Mouse (Mus musculus) intestine, embryonic 16.5 days (tissue): ENCODE results near the gene Fam160b1. TPM values are rescaled to one million over a fixed set of nuclear protein-coding genes. Genes with fewer than 3 reads are reported as not detected.

Experiments
- polyA plus RNA-seq: library from polyadenylated mRNA; unstranded; fragments of >200 nt; fragmentation: Nextera tagmentation; extraction: Ambion mirVana; gene quantifications from 2 replicates; pipeline ENCODE4 v1.2.1, GENCODE M21; 2015

Gene Fam160b1
- polyA plus RNA-seq, 1 experiment from 2014 or later, result 9.9 TPM

Other genes starting within 250 kb of the Fam160b1 start
- gene Ablim1, start 45.8 kb upstream of the Fam160b1 start, polyA plus RNA-seq, result 29.2 and 32.0 TPM in 2 replicates
- gene Trub1, start 92.2 kb downstream of the Fam160b1 start, polyA plus RNA-seq, result 16.4 and 19.8 TPM in 2 replicates